Mouse (Mus musculus) stomach, postnatal 0 days (tissue): ENCODE results near the gene Grap2.

Source experiments
- CTCF ChIP-seq: IDR thresholded peaks from 2 replicates; pipeline ENCODE4 v1.5.1; 2016; ENCODE audit warnings: antibody characterized with exemption, low read depth, mild to moderate bottlenecking, moderate library complexity
- EP300 ChIP-seq: optimal IDR thresholded peaks from 2 replicates; pipeline ENCODE3; 2016; ENCODE audit warnings: antibody characterized with exemption

GRCm38 (mm10) chr15:80607970-80608369 is 35.6 kb downstream of the Grap2 start:
- no peak for TF ChIP-seq CTCF
- no peak for TF ChIP-seq EP300
